Mouse (Mus musculus) megakaryocyte-erythroid progenitor cell, adult 5-6 weeks (primary cell): ENCODE results near the gene Epsti1. TPM values are rescaled to one million over a fixed set of nuclear protein-coding genes. Genes with fewer than 3 reads are reported as not detected.

Experiments
- ATAC-seq: replicated peaks from 2 replicates; pipeline ENCODE4 v1.8.0; 2016; ENCODE audit warnings: mild to moderate bottlenecking, inconsistent platforms; ENCODE audit not compliant: severe bottlenecking, poor library complexity, low FRiP score, low TSS enrichment
- total RNA-seq, 2 experiments: library from RNA; stranded (forward) in 1 of 2; stranded (reverse) in 1 of 2; fragments of 200-1000, 215-1000 nt in 1 of 2; fragments of >200 nt in 1 of 2; fragmentation: Nextera tagmentation in 1 of 2; gene quantifications; 2 replicates each; pipeline ENCODE4 v1.2.3; 2014 to 2017

Gene Epsti1
- total RNA-seq, 2 experiments from 2014 or later: 0.52 to 21.2 TPM

DNA sequence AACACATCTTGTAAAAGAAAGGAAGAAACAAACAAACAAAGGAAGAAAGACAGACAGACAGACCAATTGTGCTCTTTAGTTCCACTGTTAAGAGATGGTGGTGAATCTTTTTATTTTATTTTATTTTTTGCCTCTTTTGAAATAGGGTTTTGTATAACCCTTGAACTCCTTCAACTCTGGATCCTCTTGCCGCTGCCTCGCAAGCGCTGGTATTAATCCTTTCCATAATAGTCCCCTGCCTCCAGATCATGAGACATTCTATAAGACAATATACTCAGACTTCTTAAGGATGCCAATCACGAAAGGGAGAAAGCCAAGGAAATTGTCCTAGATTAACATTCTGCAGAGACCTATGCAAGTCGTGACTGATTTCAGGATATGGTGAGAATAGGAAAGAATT is 11.7 kb downstream of the Epsti1 start:
- ATAC-seq: no peak

DNA sequence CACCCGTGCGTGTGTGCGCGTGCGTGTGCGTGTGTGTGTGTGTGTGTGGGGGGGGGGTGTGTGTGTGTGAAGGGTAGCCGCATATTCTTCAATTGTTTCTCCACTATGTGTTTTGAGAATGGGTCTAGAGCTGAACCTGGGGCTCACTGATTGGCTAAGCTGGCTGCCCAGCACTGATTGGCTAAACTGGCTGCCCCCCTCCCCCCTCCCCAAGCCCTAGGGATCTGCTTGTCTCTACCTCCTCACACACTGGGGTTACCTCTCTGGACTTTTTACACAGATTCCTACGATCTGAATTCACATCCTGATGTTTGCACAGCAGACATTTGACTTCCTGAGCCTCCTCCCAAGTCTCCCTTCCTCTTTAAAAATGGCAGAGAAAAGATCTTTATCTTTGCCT is 17.6 kb downstream of the Epsti1 start:
- no peak for ATAC-seq

DNA sequence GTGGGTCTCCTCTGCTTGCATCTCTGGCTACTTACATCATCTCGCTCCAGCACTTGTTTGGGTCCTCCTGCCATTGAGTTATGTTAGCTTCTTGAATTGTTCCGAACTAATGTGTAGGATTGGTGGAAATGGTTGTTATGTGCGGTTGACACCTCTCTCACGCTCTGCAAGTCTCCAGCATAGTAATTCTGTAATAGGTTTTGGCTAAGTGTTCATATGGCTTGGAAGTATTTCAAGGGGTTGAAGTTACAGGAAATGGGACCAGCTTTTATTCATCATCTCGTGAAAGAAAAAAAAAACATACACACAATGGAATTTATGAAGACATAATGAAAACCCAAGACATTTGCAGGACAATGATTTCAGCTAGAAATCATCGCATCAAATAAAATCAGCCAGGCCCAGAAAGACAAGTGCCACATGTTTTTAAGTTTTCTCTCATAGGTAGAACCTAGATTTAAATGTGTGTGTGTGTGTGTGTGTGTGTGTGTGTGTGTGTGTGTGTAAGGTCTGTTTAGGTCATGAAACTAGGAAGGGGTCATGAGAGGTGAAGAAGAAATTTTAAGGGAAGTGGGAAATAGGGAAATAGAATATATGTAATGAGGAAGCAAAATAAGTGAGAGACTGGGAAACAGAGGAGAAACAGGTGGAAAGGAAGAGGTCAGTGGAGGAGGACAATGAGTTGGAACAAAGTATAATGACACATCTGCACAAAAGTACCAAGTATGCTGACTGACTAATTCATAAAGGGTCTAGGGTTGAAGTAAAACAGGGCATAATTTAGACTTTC is 19.2 kb downstream of the Epsti1 start:
- no peak for ATAC-seq

DNA sequence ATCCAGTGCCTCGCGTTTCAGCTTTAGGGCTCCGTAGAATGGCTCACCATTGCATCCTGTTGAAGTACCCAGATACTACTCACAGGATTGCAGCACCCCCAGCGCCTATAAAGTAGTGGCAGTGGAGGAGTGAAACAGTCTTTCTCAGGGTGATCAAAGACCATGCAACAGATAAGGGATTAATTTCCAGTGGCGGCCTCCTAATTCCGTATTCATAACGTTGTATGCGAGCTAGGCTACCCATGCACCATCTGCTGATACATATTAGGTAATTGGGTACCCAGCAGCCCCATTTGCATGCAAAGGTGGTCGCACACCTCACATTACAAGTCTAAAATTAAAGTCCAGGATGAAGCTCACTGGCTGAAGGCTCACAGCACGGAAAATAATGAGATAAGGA is 21.4 kb downstream of the Epsti1 start:
- no peak for ATAC-seq

DNA sequence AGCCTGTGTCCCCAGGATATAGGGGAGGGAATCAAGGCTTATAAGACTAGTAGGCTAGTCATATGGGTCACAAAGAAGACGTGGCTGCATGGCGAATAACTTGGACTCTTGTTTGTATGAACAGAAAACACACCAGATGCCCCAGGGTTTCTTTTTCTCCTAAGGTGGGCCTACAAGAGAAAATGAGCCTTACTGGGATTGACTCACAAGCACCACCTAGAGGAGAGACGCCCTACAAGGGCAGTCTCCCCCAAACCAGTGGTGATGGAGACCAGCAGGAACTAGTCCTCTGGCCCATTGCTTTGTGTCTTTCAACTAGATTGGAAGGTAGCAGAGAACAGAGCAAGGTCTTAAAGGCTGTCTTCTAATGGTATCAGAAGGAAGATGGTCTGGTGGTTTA is 22.7 kb downstream of the Epsti1 start:
- ATAC-seq: peak; percentile 71; the same call in 1 of the 2 replicates

DNA sequence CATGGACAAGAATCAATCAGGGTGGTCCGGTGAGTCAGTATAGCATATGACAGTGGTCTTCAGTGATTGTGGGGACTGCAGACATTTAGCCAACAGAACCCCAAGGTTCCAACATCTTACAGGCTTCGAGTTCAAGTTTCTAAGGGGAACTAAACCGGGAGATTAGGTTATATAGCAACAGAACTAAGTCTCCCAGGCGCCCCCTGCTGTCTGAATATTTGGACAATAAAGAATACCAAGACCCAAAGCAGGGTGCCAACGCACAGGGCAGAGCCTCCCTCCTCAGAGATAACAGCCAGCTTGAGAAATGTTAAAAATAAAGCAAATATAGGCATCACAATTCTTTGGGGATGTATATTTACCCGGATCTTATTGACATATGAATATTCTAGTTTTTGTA is 24.0 kb downstream of the Epsti1 start:
- ATAC-seq: peak; percentile 71

DNA sequence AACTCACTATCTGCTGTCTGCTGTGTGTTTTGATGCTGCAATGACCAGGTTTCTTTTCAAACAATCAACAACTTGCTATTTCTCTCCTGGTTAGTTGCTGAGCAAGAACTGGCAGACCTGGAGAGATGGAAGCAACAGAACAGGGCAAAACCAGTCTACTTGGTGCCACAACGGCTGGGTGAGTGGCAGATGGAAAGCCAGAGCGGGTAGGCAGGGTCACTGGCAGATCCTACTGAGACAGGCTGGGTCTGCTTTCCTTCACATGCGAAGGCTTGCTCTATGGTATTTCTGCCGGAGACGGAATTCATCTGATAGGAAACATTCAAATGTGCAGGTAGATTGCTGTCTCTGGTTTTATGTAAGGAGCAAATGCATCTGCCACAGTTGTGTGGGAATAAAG is 24.6 kb downstream of the Epsti1 start:
- no peak for ATAC-seq

DNA sequence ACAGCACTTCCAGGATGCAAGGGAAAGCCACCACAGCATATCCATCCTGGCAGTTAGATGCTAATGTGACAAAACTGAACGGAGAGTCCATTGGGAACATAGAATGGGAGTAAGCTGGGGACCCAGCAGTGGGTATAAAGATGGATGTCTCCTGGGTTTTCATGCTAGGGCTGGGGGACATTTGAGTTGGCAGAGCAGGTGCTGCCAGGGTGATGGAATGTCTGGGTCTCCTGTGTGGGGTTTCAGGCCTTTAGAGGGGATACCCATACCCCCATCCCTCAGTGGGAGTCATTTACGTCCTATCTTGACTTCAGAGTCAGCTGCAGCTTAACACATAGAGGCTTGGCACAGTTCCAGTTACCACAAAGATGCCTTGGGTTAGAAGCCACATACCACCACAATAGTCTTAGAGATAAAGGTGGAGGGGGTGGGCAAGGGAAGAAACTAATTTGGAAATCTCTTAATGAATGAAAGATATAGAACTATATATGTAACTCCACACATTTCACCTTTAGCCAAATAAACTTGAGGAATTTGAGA is 25.2 kb downstream of the Epsti1 start:
- ATAC-seq: peak; percentile 43; the same call in 1 of the 2 replicates

DNA sequence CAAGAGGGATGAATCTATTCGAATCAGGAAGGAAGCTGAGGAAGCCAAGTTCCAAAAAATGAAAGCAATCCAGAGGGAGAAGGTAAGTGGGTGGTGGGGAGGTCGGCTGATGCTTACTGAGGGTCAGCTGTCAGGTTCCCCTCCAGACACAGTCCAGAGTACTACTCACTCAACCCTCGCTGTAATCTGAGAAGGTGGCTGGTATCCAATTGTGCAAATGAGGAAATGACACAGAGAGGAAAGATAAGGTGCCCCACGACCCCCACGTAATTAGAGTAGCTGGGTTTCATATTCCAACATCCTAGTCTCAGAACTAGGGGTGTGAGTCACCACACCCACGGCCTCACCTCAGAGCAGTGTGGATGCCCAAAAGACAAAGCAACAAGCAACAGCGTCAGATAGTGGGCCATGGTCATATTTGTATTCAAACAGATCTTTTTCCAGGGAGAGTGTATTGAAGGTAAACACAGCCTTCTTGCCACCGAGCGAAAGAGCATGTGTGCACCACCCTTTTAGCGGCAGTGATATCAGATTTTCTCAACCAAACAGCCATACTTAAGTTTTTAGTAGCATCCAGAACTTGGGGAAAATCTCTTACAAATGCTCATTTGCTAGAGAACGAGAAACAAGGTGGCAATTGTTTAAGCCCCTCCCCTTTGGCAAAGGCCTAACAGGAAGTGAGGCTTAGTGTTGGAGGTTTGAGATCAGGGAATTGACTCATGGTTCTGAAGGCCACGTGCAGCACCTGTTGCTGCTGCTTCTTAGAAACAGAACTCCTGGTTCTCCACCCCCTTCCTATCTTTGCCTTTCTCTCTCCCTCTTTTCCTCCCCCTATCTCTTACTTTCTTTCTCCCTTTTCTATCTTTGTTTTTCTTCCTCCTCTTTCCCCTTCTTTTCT is 28.4 kb downstream of the Epsti1 start:
- 0 out of 2 replicates have a peak, but pooled peaks have one; percentile 34 for ATAC-seq

DNA sequence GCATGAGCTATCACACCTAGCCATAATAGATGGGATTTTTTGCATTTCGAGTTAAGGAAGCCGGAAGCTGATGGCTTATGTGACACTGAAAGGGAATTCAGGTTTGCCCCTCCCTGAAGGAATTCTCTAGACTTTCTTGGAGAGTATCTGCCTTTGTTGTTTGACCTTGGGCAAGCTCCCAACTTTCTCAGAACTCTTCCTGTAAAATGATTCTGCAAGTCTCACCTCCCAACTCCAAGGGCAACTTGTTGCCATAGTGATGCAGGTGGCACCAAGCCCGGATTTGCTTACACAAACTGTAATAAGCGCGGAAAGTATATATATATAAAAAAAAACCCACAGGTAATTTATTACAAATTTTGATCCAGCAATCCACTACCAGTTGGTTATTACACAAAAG is 29.2 kb downstream of the Epsti1 start:
- no peak for ATAC-seq

DNA sequence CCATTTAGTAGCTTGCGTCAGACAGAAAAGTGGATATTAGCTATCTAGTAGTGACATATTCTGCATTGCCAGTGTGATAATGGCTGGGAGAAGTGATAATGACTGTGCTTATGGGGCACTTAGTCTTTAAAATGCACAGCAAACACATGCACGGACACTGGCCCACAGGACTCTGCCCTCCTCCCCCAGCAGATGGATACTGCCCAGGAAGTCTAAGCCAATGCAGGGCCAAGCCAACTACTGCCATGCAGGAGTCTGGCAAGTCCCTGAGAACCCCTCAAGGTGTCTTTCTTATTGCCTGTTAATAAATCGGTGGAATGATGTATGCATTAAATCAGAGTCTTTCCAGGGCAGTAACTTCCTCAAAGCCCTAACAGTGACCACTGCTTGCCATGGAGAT is 30.4 kb downstream of the Epsti1 start:
- no peak for ATAC-seq

DNA sequence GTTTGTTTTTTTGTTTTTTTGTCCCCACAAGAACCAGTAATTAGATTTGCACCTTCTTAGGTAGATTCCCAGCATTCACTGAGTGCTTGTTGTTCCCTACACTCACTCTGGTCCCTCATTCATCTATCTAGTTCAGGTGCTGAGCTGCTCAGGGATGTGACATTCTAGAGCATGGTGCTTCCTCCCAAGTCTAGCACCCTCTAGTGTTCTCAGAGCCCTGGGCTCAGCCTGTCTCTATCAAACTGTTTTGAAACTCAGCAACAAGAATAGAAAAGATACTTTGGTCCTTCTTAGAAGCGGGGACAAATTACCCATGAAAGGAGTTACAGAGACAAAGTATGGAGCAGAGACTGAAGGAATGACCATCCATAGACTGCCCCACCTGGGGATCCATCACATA is 37.1 kb downstream of the Epsti1 start:
- no peak for ATAC-seq

DNA sequence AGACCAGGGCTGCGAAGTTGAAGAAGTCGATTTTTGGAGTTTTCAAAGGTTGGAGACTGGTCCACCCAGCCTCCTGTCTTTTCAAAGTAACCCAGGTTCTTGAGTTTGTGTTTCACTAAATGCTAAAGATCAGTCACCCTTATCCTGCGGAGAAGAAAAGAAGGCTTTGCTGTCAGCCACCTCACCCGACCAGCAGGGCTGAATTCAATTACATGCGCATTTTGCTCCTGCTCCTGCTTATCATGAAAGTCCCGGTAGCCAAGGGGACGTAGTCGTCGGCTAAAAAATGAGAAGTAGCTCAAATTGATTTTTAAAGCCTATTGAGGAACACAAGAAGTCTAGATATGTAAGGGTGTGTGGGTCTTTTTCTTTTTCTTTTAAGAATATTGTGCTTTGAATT is 38.2 kb downstream of the Epsti1 start:
- ATAC-seq: no peak

DNA sequence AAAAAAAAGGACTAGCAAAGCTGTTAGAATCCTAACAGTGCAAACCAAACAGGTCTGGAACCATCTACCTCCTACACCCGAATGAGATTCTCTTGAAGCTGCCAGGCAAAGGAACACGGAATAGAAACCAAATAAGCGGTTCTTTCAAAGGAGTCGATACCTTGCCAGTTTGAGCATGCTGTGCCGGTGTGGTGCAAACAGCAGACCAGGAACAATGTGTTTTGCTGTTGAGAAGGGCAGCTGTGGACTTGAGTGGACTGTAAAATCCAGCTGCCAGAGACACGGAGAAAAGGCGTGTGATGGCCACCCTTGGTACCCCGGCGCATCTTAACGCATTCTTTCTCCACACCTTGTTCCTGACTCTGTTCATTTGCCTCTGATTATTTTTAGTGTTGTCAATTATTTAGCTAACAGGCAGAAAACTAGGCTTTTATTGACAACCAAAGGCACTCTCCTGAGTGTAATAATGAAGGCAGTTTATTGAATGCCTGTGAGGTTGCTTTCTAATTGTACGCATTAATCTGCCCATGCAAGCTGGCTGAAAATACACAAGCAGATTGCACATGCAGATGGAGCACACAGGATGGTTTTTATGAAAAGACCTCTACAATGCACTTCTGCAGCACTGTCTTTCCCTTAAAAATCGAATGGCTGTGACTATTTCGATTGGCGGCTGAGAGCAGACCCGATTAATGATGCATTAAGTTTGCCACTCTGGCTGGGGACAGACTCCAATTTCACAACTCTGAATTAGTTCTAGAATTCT is 38.9 kb downstream of the Epsti1 start:
- ATAC-seq: no peak

DNA sequence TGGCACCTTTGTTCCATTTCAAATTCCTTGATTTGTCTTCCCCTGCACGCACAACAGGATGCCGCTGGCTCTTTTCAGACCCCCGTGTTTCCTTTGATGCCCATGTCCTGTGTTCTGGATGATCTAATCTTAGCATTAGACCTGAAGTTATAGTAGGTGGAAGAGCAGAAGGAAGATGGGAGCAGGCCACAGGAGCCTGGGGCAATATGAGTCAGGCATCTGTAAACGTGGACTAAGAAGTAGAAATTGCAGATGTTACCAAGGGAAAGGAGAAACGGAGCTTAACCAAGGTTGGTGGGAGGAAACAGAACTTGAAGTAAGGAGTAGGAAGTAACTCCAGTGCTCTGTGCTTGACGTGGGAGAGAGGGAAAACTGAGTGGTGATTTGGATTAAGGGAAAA is 57.7 kb downstream of the Epsti1 start:
- no peak for ATAC-seq

DNA sequence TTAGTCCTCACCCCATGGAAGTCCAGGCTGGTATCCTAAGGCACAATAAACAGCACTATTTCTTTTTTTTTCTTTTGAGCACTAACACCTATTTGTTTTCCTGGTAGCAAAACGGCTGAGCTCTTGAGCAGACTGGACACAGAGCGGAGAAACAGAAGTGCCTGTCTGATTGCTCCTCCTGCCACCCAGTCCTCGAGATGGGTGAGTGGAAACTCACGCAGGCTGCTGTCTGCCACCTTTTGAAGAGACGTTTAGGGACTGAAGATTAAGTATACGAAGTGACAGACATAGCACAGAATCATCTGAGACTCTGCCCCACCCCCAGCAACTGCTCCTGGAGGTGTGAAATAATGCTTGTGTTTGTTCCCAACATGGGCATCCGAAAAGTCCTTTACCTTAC is 59.5 kb downstream of the Epsti1 start:
- ATAC-seq: no peak

DNA sequence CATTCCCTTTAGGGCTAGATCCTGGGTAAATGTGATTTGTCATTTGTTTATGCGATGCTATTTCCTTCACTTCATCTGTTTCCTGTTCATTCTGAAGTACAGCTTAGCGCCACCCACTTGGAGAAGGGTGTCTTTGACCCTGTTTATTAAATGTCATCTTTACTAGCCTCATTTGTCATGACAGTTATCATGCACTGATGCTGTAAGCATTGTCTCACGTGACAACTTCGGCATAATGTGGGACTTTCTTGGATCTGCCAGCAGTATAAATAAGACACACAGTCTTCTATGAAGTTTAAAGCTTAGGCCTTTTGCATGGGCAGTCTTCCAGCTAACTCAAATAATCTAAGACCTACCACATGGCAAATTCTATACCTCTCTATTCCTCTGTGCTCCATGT is 67.3 kb downstream of the Epsti1 start:
- no peak for ATAC-seq

DNA sequence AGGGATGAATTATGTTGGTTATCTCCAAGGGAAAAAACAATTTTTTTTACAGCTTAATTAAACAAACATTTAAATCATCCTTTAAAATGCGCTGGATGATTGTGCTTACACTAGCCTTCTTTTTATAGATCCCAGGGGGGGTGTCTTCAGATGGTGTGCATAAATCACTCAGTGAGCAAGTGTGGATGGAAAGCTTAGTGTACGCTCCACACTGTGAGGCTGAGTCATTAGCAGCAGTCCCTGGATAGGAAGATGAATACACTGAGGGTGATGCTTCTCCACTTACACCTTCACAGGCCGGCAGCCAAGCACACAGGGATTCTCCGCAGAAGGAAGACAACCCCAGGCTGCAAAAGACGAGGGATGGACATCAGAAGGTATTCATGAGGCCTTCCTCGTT is 70.2 kb downstream of the Epsti1 start:
- no peak for ATAC-seq

DNA sequence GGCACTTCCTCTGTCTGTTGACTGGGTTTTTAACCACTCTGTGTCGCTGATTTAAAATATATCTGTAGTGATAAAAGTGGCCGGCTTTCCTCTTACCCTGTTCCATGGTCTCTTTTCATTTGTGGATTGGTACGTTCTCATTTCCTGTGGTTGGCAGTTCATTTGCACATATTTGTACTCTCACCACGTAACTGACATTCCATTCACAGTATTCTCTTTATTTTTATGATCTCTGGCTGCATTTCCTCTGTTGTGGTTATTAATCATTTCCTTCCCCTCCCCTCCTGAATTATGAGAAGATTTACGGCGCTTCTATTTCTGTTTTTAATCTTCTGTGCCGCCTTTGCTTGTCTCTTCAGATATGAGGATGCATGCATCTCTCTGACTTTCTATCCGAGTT is 71.7 kb downstream of the Epsti1 start:
- ATAC-seq: no peak

DNA sequence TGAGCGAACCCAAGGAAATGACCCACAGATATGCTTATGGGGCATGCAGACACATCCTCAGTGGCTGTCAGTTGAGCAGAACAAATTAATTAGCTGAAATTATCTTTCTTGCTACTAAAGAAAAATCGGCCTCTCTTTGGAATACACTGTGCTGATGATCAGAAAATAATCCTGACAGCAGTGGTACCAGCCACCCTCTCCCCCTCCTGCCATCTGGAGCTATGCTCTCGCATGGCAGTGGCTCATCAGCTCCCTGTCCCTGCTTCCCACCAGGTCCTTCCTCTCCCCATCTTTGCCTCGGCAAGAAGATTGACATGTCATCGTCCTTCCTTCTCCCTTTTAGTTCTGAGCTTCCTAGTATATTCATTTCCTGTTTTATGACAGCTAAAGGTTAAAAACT is 77.5 kb downstream of the Epsti1 start:
- no peak for ATAC-seq
